Mouse (Mus musculus): ENCODE data around the gene Ppp2r5d.

- TF ChIP-seq CTCF (IDR thresholded peaks at IDR 0.05; ENCODE audit: control insufficient read depth, insufficient read depth, insufficient replicate concordance, low read depth, low read length) (no peak), POLR2A (IDR thresholded peaks at IDR 0.05; ENCODE audit: control insufficient read depth, low read depth, low read length) (no peak)
These were observed 57.6 kb downstream of the Ppp2r5d start for GRCm38 (mm10) chr17:46647279-46647678.
